8 mouse cellular contexts compared by ENCODE assay signal in genomic region chr2:125866058-125866740, GRCm38 (mm10). TPM values are rescaled to one million over a fixed set of nuclear protein-coding genes. Genes with fewer than 3 reads are reported as not detected.
DNase-seq lines count a peak whose midpoint lies in the region; ATAC-seq and TF ChIP-seq lines count a peak whose summit lies in the region.

No protein-coding gene starts in this region.

- no peak for TF ChIP-seq CTCF in heart, adult 2 months (IDR thresholded peaks at IDR 0.05)
- TF ChIP-seq CTCF in midbrain, postnatal 0 days (IDR thresholded peaks at IDR 0.05), result peak; percentile 15; the same call in 1 of the 2 replicates

- DNase-seq in layer of hippocampus, adult 11-12 months (ENCODE audit: low spot score), result peak; percentile 38
- DNase-seq in layer of hippocampus, adult 9-10 months (ENCODE audit: low spot score), result no peak
- peak; percentile 84 for DNase-seq in embryonic facial prominence, embryonic 14.5 days (ENCODE audit: low spot score)
- DNase-seq in heart, adult 2 months, result peak; percentile 60 to 72
- DNase-seq in kidney, adult 8-10 months, result peak; percentile 72 to 76
- peak; percentile 75 for DNase-seq in midbrain, postnatal 0 days (ENCODE audit: low spot score)
- peak; percentile 19 to 63 for DNase-seq in spleen, postnatal 10 days (ENCODE audit: low spot score in 2 of 2)

- H3K9ac ChIP-seq in embryonic facial prominence, embryonic 14.5 days (ENCODE audit: low read depth, low read length), result peak overlapping the region; percentile 75
- peak overlapping the region; percentile 69 for H3K9ac ChIP-seq in heart, adult 2 months (ENCODE audit: low read depth, low read length)
- H3K9ac ChIP-seq in limb, embryonic 15.5 days, result peak overlapping the region; percentile 66
- peak overlapping the region; percentile 64 for H3K9ac ChIP-seq in midbrain, postnatal 0 days (replicated peaks; ENCODE audit: low read length, poor library complexity, severe bottlenecking)

- no peaks in the 10 kb centered on the region for H3K9me3 ChIP-seq in embryonic facial prominence, embryonic 14.5 days (ENCODE audit: control insufficient read depth, low read length)
- H3K9me3 ChIP-seq in limb, embryonic 15.5 days, result no peaks in the 10 kb centered on the region
- H3K9me3 ChIP-seq in midbrain, postnatal 0 days (ENCODE audit: low read length), result no peaks in the 10 kb centered on the region

- no peak for TF ChIP-seq EP300 in heart, adult 2 months (IDR thresholded peaks at IDR 0.05; ENCODE audit: insufficient read depth, low read depth, low read length)

- H3K27me3 ChIP-seq in embryonic facial prominence, embryonic 14.5 days (replicated peaks; ENCODE audit: control insufficient read depth, insufficient read depth, low read length), result no peaks in the 10 kb centered on the region
- no peaks in the 10 kb centered on the region for H3K27me3 ChIP-seq in heart, adult 2 months (ENCODE audit: control insufficient read depth, insufficient read depth, low read length)
- no peaks in the 10 kb centered on the region for H3K27me3 ChIP-seq in limb, embryonic 15.5 days
- H3K27me3 ChIP-seq in midbrain, postnatal 0 days (ENCODE audit: insufficient read depth, low read length), result no peaks in the 10 kb centered on the region

- 2% methylated on average over 23 of the region's 23 CpGs for WGBS in embryonic facial prominence, embryonic 14.5 days
- 3% methylated on average over 23 of the region's 23 CpGs for WGBS in heart, adult 2 months
- WGBS in limb, embryonic 15.5 days, result 4% methylated on average over 23 of the region's 23 CpGs
- WGBS in midbrain, postnatal 0 days, result 6% methylated on average over 23 of the region's 23 CpGs

- peaks cover 3% of the 10 kb centered on the region; the same call in 1 of the 2 replicates for H3K36me3 ChIP-seq in embryonic facial prominence, embryonic 14.5 days (ENCODE audit: control insufficient read depth, insufficient read depth, low read length)
- H3K36me3 ChIP-seq in heart, adult 2 months (ENCODE audit: control insufficient read depth, insufficient read depth, low read length), result no peaks in the 10 kb centered on the region; the same call in none of the 2 replicates
- H3K36me3 ChIP-seq in limb, embryonic 15.5 days, result no peaks in the 10 kb centered on the region
- no peaks in the 10 kb centered on the region for H3K36me3 ChIP-seq in midbrain, postnatal 0 days (ENCODE audit: insufficient read depth, low read length)

- peak; percentile 82 for ATAC-seq in embryonic facial prominence, embryonic 14.5 days (ENCODE audit: low read depth)
- ATAC-seq in limb, embryonic 15.5 days (ENCODE audit: insufficient number of reproducible peaks, low FRiP score, low TSS enrichment, low read depth), result peak; percentile 67; the same call in 1 of the 2 replicates
- peak; percentile 89 for ATAC-seq in midbrain, postnatal 0 days (ENCODE audit: low FRiP score)

- peak overlapping the region; percentile 73 for H3K4me2 ChIP-seq in embryonic facial prominence, embryonic 14.5 days (ENCODE audit: low read depth, low read length)
- peak overlapping the region; percentile 63 for H3K4me2 ChIP-seq in limb, embryonic 15.5 days
- peak overlapping the region; percentile 63 for H3K4me2 ChIP-seq in midbrain, postnatal 0 days (ENCODE audit: low read depth, low read length, poor library complexity, severe bottlenecking)

- intact Hi-C loops in heart, adult 2 months (cut with DNase I), result no loop called here

- peak overlapping the region; percentile 22 for H3K27ac ChIP-seq in embryonic facial prominence, embryonic 14.5 days (replicated peaks; ENCODE audit: low read depth, low read length)
- H3K27ac ChIP-seq in heart, adult 2 months, result no peak overlapping the region
- H3K27ac ChIP-seq in limb, embryonic 15.5 days, result peak overlapping the region; percentile 71
- H3K27ac ChIP-seq in midbrain, postnatal 0 days (ENCODE audit: low read depth, low read length), result peak overlapping the region; percentile 70

- TF ChIP-seq POLR2A in heart, adult 2 months (IDR thresholded peaks at IDR 0.05; ENCODE audit: insufficient read depth, low read depth, low read length), result 0 out of 2 replicates have a peak, but pooled peaks have one; percentile 34

- peak overlapping the region; percentile 53 for H3K4me3 ChIP-seq in embryonic facial prominence, embryonic 14.5 days (ENCODE audit: low read depth, low read length)
- H3K4me3 ChIP-seq in heart, adult 2 months, result peak overlapping the region; percentile 67
- H3K4me3 ChIP-seq in limb, embryonic 15.5 days, result peak overlapping the region; percentile 61
- peak overlapping the region; percentile 39 for H3K4me3 ChIP-seq in midbrain, postnatal 0 days (ENCODE audit: low read depth, low read length)

- no peaks in the 10 kb centered on the region for H3K79me2 ChIP-seq in heart, adult 2 months (replicated peaks; ENCODE audit: control insufficient read depth, insufficient read depth, low read length)

- 0 out of 2 replicates have a peak, but pooled peaks cover 9% of the 10 kb centered on the region for H3K4me1 ChIP-seq in embryonic facial prominence, embryonic 14.5 days (ENCODE audit: control insufficient read depth, insufficient read depth, low read length)
- H3K4me1 ChIP-seq in heart, adult 2 months (ENCODE audit: control insufficient read depth, insufficient read depth, low read length), result no peaks in the 10 kb centered on the region
- peaks cover 9% of the 10 kb centered on the region for H3K4me1 ChIP-seq in limb, embryonic 15.5 days
- H3K4me1 ChIP-seq in midbrain, postnatal 0 days (ENCODE audit: insufficient read depth, low read length), result no peaks in the 10 kb centered on the region; the same call in 1 of the 2 replicates

RNA-seq across cellular contexts. Expression of gene Cops2, which starts 7.3 kb away (rescaled TPM):
- 89.0 and 90.0 TPM in 2 replicates for polyA plus RNA-seq in embryonic facial prominence, embryonic 14.5 days (2014; fragmentation: Nextera tagmentation; extraction: Ambion mirVana)
- 10 to 100 TPM; 83.9 to 85.4 TPM for total RNA-seq in heart, adult 2 months (2021)
- polyA plus RNA-seq in heart, adult 2 months (2012; rRNA removed), result 10.3 and 29.0 TPM in 2 replicates
- polyA plus RNA-seq in limb, embryonic 15.5 days (2015; fragmentation: Nextera tagmentation; extraction: Ambion mirVana), result 74.7 and 75.6 TPM in 2 replicates
- total RNA-seq in midbrain, postnatal 0 days (2014; rRNA removed), result 53.7 and 67.5 TPM in 2 replicates
- polyA plus RNA-seq in midbrain, postnatal 0 days (2015; fragmentation: Nextera tagmentation; extraction: Ambion mirVana), result 49.7 and 53.0 TPM in 2 replicates

RNA-seq across cellular contexts. Expression of gene Galk2, which starts 7.3 kb away (rescaled TPM):
- 35.2 and 42.0 TPM in 2 replicates for polyA plus RNA-seq in embryonic facial prominence, embryonic 14.5 days (2014; fragmentation: Nextera tagmentation; extraction: Ambion mirVana)
- 10 to 100 TPM; 10.1 TPM for total RNA-seq in heart, adult 2 months (2021)
- 8.9 and 10.6 TPM in 2 replicates for polyA plus RNA-seq in heart, adult 2 months (2012; rRNA removed)
- 41.2 and 43.6 TPM in 2 replicates for polyA plus RNA-seq in limb, embryonic 15.5 days (2015; fragmentation: Nextera tagmentation; extraction: Ambion mirVana)
- 32.0 and 33.4 TPM in 2 replicates for total RNA-seq in midbrain, postnatal 0 days (2014; rRNA removed)
- 28.7 and 32.4 TPM in 2 replicates for polyA plus RNA-seq in midbrain, postnatal 0 days (2015; fragmentation: Nextera tagmentation; extraction: Ambion mirVana)
